Mouse (Mus musculus): ENCODE data around the gene Itga9.

Gene Itga9

DNA sequence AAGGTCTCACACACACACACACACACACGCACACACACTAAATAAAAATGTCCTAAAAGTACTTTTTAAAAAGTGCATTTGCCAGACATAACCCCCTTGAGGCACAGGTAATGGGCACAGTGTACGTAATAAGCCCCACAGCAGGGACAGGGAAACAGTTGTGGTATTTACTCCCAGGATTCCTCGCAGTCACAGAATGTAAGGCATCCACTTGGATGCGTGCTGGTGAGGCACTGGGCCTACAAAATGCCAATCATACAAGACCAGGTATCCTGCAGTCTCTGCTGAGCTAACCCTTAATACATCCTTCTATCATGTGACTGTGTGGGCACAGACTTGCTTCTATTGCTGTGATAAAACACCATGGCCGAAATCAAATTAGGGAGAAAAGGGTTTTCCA, 342.0 kb downstream of the Itga9 start:
- no peak for DNase-seq (ENCODE audit: low spot score in 2 of 2)

DNA sequence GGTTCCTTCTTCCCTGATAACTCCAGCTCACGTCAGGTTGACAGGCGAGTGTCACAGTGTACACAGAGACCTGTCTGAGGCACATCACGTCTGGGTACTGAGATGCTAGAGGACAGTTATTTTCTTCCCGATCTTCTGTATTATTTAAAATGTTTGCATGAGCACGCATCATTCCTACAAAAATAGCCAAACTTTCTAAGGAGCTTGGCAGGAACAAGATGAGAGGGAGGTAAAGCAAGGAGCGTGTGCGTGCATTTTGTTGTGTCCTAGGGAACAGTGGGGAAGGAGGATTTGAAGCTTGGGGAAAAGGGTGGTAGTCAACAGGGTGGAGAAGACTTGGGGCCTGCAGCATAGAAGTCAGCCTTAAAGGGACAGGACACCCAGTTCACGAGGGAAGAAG, 342.6 kb downstream of the Itga9 start:
- DNase-seq (ENCODE audit: low spot score in 2 of 2): peak in 1 of 2 experiments; percentile 54

GRCm38 (mm10) chr9:118949654-118950053, 343.2 kb downstream of the Itga9 start:
- no peak for DNase-seq (ENCODE audit: low spot score in 2 of 2)

- no peak for DNase-seq (ENCODE audit: low spot score in 2 of 2)
These were observed 343.6 kb downstream of the Itga9 start for GRCm38 (mm10) chr9:118950061-118950460.

All from right cerebral cortex, postnatal 36 days (tissue).